In genomic region chr5:99976334-99976955, GRCm38 (mm10) we compare ENCODE assay signal across 8 mouse cellular contexts. TPM values are rescaled to one million over a fixed set of nuclear protein-coding genes. Genes with fewer than 3 reads are reported as not detected.
DNase-seq lines count a peak whose midpoint lies in the region; ATAC-seq lines count a peak whose summit lies in the region.

No protein-coding gene starts in this region.

- no peaks in the 10 kb centered on the region for H3K27me3 ChIP-seq in kidney, embryonic 14.5 days (ENCODE audit: control insufficient read depth, insufficient read depth, low read length)
- H3K27me3 ChIP-seq in midbrain, embryonic 11.5 days (ENCODE audit: control insufficient read depth, insufficient read depth, low read length) = no peaks in the 10 kb centered on the region

- H3K9ac ChIP-seq in kidney, embryonic 14.5 days (ENCODE audit: low read depth, low read length) = peak overlapping the region; percentile 99
- H3K9ac ChIP-seq in midbrain, embryonic 11.5 days (ENCODE audit: low read length) = peak overlapping the region; percentile 98

- H3K4me1 ChIP-seq in kidney, embryonic 14.5 days (ENCODE audit: control insufficient read depth, insufficient read depth, low read length) = peaks cover 19% of the 10 kb centered on the region
- peaks cover 21% of the 10 kb centered on the region for H3K4me1 ChIP-seq in midbrain, embryonic 11.5 days (ENCODE audit: control insufficient read depth, insufficient read depth, low read length)

- H3K4me2 ChIP-seq in kidney, embryonic 14.5 days (replicated peaks; ENCODE audit: low read depth, low read length) = peak overlapping the region; percentile 70
- H3K4me2 ChIP-seq in midbrain, embryonic 11.5 days = peak overlapping the region; percentile 88

- H3K9me3 ChIP-seq in kidney, embryonic 14.5 days (ENCODE audit: control insufficient read depth, low read length) = no peaks in the 10 kb centered on the region
- no peaks in the 10 kb centered on the region for H3K9me3 ChIP-seq in midbrain, embryonic 11.5 days (ENCODE audit: control insufficient read depth, low read length)

- no peak for ATAC-seq in kidney, embryonic 14.5 days (ENCODE audit: low FRiP score, low TSS enrichment)
- no peak for ATAC-seq in midbrain, embryonic 11.5 days (ENCODE audit: low FRiP score)

- peak overlapping the region; percentile 95 for H3K4me3 ChIP-seq in kidney, embryonic 14.5 days (ENCODE audit: low read length)
- peak overlapping the region; percentile 97 for H3K4me3 ChIP-seq in midbrain, embryonic 11.5 days (ENCODE audit: low read depth, low read length)

- intact Hi-C loops in heart, postnatal 10 days (cut with DNase I) = loop anchor here (10.0 kb wide), 3 partner anchors 438 to 742 kb away; partner anchors contain the start of gene Sec31a

- H3K27ac ChIP-seq in kidney, embryonic 14.5 days (ENCODE audit: low read depth, low read length) = no peak overlapping the region
- H3K27ac ChIP-seq in midbrain, embryonic 11.5 days (ENCODE audit: low read depth, low read length) = no peak overlapping the region

- DNase-seq in kidney, adult 18-20 months = no peak
- DNase-seq in adipocyte (ENCODE audit: low spot score) = peak; percentile 30
- DNase-seq in heart, postnatal 10 days = peak; percentile 13 to 26
- peak; percentile 87 for DNase-seq in midbrain, embryonic 11.5 days (ENCODE audit: low spot score, missing footprints)
- DNase-seq in thymus, postnatal 25 days = no peak
- DNase-seq in thymus, postnatal 36 days = no peak
- DNase-seq in B cell, adult 2 months = no peak

- peaks cover 2% of the 10 kb centered on the region; the same call in 1 of the 2 replicates for H3K36me3 ChIP-seq in kidney, embryonic 14.5 days (ENCODE audit: control insufficient read depth, insufficient read depth, low read length)
- H3K36me3 ChIP-seq in midbrain, embryonic 11.5 days (ENCODE audit: control insufficient read depth, insufficient read depth, low read length) = no peaks in the 10 kb centered on the region

- WGBS in kidney, embryonic 14.5 days = 6% methylated on average over 8 of the region's 8 CpGs
- 17% methylated on average over 8 of the region's 8 CpGs for WGBS in midbrain, embryonic 11.5 days

RNA-seq across cellular contexts. Expression of gene Hnrnpd, which starts 2.3 kb away (rescaled TPM):
- 212 and 290 TPM in 2 replicates for polyA plus RNA-seq in kidney, embryonic 14.5 days (2014; fragmentation: Nextera tagmentation; extraction: Ambion mirVana)
- total RNA-seq in heart, postnatal 10 days (2021) = 100 to 1,000 TPM; 152 to 170 TPM
- 282 and 289 TPM in 2 replicates for polyA plus RNA-seq in midbrain, embryonic 11.5 days (2014; fragmentation: Nextera tagmentation; extraction: Ambion mirVana)

RNA-seq across cellular contexts. Expression of gene 4930524J08Rik, which starts 2.4 kb away (rescaled TPM):
- 2.5 and 4.3 TPM in 2 replicates for polyA plus RNA-seq in kidney, embryonic 14.5 days (2014; fragmentation: Nextera tagmentation; extraction: Ambion mirVana)
- total RNA-seq in heart, postnatal 10 days (2021) = 1 to 10 TPM; 1.6 to 1.7 TPM
- 2.0 and 2.3 TPM in 2 replicates for polyA plus RNA-seq in midbrain, embryonic 11.5 days (2014; fragmentation: Nextera tagmentation; extraction: Ambion mirVana)

Comparison
In these comparisons a context has a peak if more than half of its experiments do, and no peak if none do; other contexts are left out.
1. DNase-seq: peak in adipocyte (single experiment), heart, postnatal 10 days (2 of 2) and midbrain, embryonic 11.5 days (single experiment); none in kidney, adult 18-20 months (single experiment), thymus, postnatal 25 days (single experiment), thymus, postnatal 36 days (0 of 2) and B cell, adult 2 months (0 of 2).